Mouse (Mus musculus): ENCODE results near the gene Ankfn1. TPM values are rescaled to one million over a fixed set of nuclear protein-coding genes. Genes with fewer than 3 reads are reported as not detected.

Gene Ankfn1
- total RNA-seq, 1 experiment from 2014 or later = not detected

- no peak for ATAC-seq (replicated peaks; ENCODE audit: insufficient number of reproducible peaks, low FRiP score, low TSS enrichment, poor library complexity, severe bottlenecking)
These were observed 174.5 kb downstream of the Ankfn1 start for GRCm38 (mm10) chr11:89602966-89603365.

DNA sequence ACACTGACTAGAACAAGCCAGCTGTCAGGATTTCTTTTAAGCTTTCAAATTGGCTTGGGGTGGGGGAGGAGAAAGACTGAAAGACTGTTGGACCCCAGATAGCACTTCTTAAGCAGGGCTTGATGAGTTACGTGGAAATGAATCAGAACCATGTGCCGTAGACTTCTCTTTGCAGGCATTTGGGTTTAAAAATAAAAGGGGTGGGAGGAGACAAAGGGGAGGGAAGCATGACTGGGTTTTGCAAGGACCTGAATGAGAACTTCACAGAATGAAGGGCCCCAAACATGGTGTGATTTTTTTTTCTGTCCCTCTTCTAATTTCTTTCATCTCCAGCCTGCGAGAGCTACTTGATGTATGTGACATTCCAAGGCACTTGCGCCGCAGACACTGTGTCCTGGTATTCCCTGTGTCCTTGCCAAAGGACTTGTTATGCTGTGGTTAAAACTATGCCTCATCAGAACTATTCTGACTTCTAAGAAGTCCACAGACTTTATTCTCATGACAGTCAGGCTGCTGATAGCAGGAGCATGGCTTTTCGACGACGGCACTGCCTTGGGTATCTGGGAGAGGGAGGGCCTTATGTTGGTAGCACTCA, 176.4 kb downstream of the Ankfn1 start:
- no peak for ATAC-seq (replicated peaks; ENCODE audit: insufficient number of reproducible peaks, low FRiP score, low TSS enrichment, poor library complexity, severe bottlenecking)

DNA sequence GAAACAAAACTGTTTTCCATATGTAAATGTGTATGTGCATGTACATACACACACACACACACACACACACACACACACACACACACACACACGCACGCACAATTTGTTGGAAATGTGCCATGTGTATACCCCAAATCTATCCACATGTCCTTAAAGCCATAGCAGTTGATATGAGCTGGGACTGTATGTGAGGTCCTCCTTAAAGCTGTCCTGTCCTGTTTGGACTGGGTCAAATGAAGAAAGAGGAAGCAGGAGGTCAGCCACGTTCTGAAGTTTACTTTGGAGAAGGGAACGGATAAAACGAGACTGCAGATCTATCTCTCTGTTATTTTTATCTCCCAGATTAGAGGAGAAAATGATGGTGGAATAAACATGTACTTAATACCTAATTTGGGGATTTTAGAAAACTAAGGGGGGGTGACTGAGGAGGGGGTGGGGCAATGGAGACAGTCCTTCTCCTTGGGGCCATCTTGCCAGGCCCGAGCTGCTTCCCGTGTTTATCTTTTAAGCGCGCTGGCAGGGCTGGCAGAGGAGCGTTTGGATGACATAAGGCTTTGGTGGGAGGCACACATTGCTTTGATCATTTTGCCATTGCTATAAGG, 187.1 kb downstream of the Ankfn1 start:
- ATAC-seq (replicated peaks; ENCODE audit: insufficient number of reproducible peaks, low FRiP score, low TSS enrichment, poor library complexity, severe bottlenecking) = no peak

DNA sequence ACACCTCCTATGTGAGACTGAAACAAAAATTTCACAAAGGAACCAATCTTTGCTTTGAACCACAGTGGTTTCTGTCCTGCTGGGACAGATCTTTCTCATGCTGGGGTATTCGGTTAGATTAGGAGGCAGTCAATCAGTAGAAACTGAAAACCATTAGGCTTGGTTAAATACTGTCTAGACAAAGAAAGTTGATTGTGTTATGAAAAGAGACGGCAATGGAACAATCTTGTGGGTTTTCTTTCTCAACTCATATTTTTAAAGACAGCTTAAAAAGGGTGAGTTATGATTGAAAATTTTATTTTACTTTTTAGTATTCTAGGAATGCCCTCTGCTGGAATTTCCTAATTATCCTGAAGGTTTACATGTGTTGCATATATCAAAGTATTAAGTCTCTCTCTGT, 191.1 kb downstream of the Ankfn1 start:
- no peak for ATAC-seq (replicated peaks; ENCODE audit: insufficient number of reproducible peaks, low FRiP score, low TSS enrichment, poor library complexity, severe bottlenecking)

- ATAC-seq (replicated peaks; ENCODE audit: insufficient number of reproducible peaks, low FRiP score, low TSS enrichment, poor library complexity, severe bottlenecking) = no peak
These were observed 197.6 kb downstream of the Ankfn1 start for GRCm38 (mm10) chr11:89579826-89580225.

GRCm38 (mm10) chr11:89579111-89579510, 198.3 kb downstream of the Ankfn1 start:
- ATAC-seq (replicated peaks; ENCODE audit: insufficient number of reproducible peaks, low FRiP score, low TSS enrichment, poor library complexity, severe bottlenecking) = no peak

GRCm38 (mm10) chr11:89574269-89574838, 203.1 kb downstream of the Ankfn1 start:
- ATAC-seq (replicated peaks; ENCODE audit: insufficient number of reproducible peaks, low FRiP score, low TSS enrichment, poor library complexity, severe bottlenecking) = no peak

- no peak for ATAC-seq (replicated peaks; ENCODE audit: insufficient number of reproducible peaks, low FRiP score, low TSS enrichment, poor library complexity, severe bottlenecking)
These were observed 207.9 kb downstream of the Ankfn1 start for GRCm38 (mm10) chr11:89569391-89570145.

DNA sequence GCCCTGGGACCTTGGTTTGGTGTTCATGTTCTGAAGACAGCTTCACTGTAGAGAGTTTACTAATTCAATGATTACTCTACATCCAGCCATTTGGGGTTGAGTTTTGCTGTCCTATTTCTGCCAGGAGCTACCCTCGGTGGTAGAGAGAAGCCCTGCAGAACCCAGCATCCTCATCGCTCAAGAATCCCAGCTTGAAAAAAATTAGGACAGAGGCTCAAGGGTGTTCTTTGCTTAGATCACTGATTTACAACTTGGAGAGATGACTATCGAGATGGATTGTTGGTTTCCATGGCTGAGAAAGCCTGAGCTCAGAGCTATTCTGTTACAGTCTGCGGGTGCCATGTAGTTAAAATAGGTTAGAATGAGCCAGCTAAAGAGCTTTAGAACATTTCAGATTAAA, 209.2 kb downstream of the Ankfn1 start:
- ATAC-seq (replicated peaks; ENCODE audit: insufficient number of reproducible peaks, low FRiP score, low TSS enrichment, poor library complexity, severe bottlenecking) = no peak

DNA sequence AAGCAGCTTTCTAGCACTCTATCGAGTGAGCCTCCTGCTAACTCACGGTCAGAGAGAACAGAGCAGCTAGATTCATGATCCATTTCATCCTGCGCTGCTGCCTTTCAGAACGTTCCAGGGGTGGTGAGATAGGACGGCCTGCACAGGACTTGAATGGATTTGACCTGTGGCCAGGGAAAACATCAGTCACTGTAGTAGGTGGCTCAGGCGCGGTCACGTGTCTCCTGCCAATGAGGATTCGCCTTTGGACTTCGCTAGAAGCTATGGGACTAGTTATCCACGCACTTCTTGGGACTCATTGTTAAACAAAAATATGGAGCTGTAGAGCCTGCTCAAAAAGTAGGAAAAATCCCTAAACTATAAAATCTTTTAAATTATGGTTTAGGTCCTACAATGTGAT, 226.0 kb downstream of the Ankfn1 start:
- ATAC-seq (replicated peaks; ENCODE audit: insufficient number of reproducible peaks, low FRiP score, low TSS enrichment, poor library complexity, severe bottlenecking) = no peak

DNA sequence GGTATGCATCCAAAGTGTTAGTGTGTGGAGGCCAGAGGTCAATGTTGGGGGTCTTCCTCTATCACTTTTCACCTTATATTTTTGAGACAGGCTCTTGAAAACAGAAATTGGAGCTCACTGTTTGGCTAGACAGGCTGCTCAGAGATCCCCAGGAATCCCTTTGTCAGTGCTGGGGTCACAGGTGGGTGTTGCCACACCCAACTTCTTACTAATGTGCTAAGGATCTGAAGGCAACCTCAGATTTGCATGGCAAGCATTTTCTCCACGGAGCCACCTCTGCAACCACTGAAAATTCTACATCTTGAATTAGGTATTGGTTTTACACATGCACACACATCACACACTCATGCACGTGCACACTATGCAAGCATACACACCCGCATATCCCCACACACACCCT, 226.5 kb downstream of the Ankfn1 start:
- ATAC-seq (replicated peaks; ENCODE audit: insufficient number of reproducible peaks, low FRiP score, low TSS enrichment, poor library complexity, severe bottlenecking) = no peak

- ATAC-seq (replicated peaks; ENCODE audit: insufficient number of reproducible peaks, low FRiP score, low TSS enrichment, poor library complexity, severe bottlenecking) = no peak
These were observed 228.7 kb downstream of the Ankfn1 start for GRCm38 (mm10) chr11:89548786-89549185.

- ATAC-seq (replicated peaks; ENCODE audit: insufficient number of reproducible peaks, low FRiP score, low TSS enrichment, poor library complexity, severe bottlenecking) = no peak
These were observed 231.3 kb downstream of the Ankfn1 start for GRCm38 (mm10) chr11:89546164-89546563.

- ATAC-seq (replicated peaks; ENCODE audit: insufficient number of reproducible peaks, low FRiP score, low TSS enrichment, poor library complexity, severe bottlenecking) = no peak
These were observed 232.3 kb downstream of the Ankfn1 start for GRCm38 (mm10) chr11:89544856-89545817.

DNA sequence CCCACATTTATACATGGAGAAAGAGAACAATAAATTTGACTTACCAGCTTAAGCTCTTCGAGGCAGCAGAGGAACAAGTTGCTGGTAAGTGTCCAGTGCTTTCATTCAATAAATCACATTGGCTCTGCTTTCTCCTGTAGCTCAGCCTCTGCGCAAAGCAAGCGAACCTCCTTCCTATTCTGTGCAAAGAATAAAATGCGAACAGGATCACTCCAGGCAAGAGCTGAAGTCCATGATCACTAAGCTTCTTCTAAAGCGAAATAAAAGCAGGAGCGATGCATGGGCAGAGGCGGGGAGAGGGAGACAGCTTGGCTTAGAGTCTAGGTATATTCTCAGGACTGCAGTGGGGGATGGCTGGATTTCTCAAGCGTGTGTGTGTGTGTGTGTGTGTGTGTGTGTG, 239.1 kb downstream of the Ankfn1 start:
- ATAC-seq (replicated peaks; ENCODE audit: insufficient number of reproducible peaks, low FRiP score, low TSS enrichment, poor library complexity, severe bottlenecking) = no peak

DNA sequence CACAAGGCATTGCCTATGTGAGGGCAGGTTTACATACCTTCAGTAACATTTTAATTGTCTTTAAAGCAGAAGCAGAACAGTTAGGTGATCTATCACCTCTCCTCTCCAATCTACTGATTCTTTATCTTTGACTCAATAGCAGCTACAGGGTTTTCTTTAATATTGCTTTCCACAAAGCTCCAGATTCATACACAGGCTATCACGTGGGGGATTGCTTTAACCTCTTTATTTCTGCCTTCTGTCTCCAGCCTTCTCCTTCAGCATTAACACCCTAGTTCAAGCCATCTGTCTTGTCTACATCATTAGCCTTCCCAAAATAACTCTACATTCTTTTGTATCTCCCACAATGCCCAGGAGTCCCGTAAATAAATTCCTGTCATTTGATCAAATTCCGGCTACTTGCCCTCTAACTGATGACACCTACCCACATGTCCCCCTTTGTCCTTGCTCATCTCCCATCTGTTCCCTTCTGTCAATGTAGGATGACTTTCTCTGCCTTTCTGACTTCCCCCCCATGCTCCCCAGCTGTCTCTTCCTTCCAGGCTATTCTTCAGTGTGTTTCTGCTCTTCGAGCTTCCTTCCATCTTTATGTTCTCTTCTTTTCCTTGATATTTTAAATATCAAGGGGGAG, 249.5 kb downstream of the Ankfn1 start:
- no peak for ATAC-seq (replicated peaks; ENCODE audit: insufficient number of reproducible peaks, low FRiP score, low TSS enrichment, poor library complexity, severe bottlenecking)

- no peak for ATAC-seq (replicated peaks; ENCODE audit: insufficient number of reproducible peaks, low FRiP score, low TSS enrichment, poor library complexity, severe bottlenecking)
These were observed 262.0 kb downstream of the Ankfn1 start for GRCm38 (mm10) chr11:89515501-89515901.

DNA sequence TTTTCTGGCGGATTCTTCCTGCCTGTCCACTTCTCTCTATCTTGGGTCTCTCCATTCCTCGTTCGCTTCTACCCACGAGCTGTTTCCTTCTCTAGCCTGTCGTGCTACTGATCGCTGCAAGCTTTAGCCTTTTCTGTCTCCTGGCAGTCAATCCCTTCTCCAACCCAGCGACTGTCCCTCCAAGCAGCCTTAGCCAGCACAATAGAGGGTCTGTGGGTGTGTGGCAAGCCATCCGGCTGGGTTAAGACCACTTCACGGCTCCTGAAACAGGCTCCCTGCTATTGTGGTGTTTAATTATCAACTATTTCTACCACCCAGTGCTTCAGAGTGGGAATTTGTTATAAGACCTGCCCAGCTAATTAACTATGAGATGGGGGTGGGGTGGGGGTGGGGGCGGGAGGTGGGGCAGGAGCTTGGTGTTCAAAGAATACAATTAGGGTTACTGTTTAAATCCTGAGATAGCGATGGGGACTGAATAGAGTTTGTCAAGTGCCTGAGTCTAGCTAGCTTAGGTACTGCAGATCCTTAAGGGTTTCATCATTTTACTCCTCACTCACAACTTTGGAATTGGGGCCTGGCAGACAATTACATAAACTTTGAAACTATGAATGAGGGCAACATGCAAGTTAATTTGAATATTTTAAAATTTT, 268.7 kb downstream of the Ankfn1 start:
- no peak for ATAC-seq (replicated peaks; ENCODE audit: insufficient number of reproducible peaks, low FRiP score, low TSS enrichment, poor library complexity, severe bottlenecking)
